Mouse (Mus musculus): ENCODE measurements around the gene Evx2.

GRCm38 (mm10) chr2:74670632-74671188 is 11.4 kb upstream of the Evx2 start:
- TF ChIP-seq CTCF (conservative IDR thresholded peaks at IDR 0.05; ENCODE audit: low read length) (no peak), POU5F1 (IDR thresholded peaks at IDR 0.05; ENCODE audit: borderline replicate concordance, low read length) (no peak)
